Mouse (Mus musculus) CH12.LX (cell line): ENCODE results near the gene Ppox. TPM values are rescaled to one million over a fixed set of nuclear protein-coding genes. Genes with fewer than 3 reads are reported as not detected.
A peak's percentile ranks its signal among the peaks of the same experiment; 100 is the strongest.

Experiments used
- DNase-seq: peaks from one replicate; pipeline ENCODE4 v3.0.0-alpha.2; 2013; ENCODE audit errors: extremely low read depth
- H3K27ac ChIP-seq: 2 replicates; pipeline ENCODE4 v1.5.1; 2012; ENCODE audit warnings: low read depth, mild to moderate bottlenecking, control low read depth, moderate library complexity; ENCODE audit not compliant: insufficient read depth
- H3K27me3 ChIP-seq: replicated peaks from 2 replicates; pipeline ENCODE3; 2012; ENCODE audit warnings: inconsistent platforms
- H3K36me3 ChIP-seq, 2 experiments: replicated peaks in 1 of 2; 2 replicates each; pipeline versions ENCODE3 to v1.6.1; 2012; ENCODE audit warnings: inconsistent platforms in 1 of 2, low read length in 1 of 2, mild to moderate bottlenecking in 1 of 2, mixed read lengths in 1 of 2, moderate library complexity in 1 of 2; ENCODE audit not compliant: control insufficient read depth in 1 of 2, insufficient read depth in 1 of 2
- H3K4me1 ChIP-seq, 2 experiments: 2 replicates each; pipeline ENCODE4 v1.6.1; 2012; ENCODE audit warnings: inconsistent platforms in 1 of 2, moderate library complexity in 1 of 2; ENCODE audit not compliant: insufficient read depth in 2 of 2, control insufficient read depth in 1 of 2
- H3K4me2 ChIP-seq: 2 replicates; pipeline ENCODE4 v1.6.1; 2012; ENCODE audit warnings: low read depth, mild to moderate bottlenecking, control low read depth; ENCODE audit not compliant: poor library complexity, insufficient read depth, severe bottlenecking
- H3K4me3 ChIP-seq, 3 experiments: fragments of 150-350 bp in 1 of 3; sonication (generic) in 1 of 3; replicated peaks in 1 of 3; 2 replicates each; pipeline versions ENCODE3 to v1.5.1; 2011 to 2012; ENCODE audit warnings: low read depth in 2 of 3, low read length in 2 of 3, mild to moderate bottlenecking in 2 of 3, moderate library complexity in 2 of 3, control low read depth in 1 of 3, improper control_type of control experiment in 1 of 3, inconsistent platforms in 1 of 3, mixed read lengths in 1 of 3; ENCODE audit not compliant: poor library complexity in 1 of 3
- H3K79me2 ChIP-seq: replicated peaks from 2 replicates; pipeline ENCODE4 v1.6.1; 2012; ENCODE audit warnings: mild to moderate bottlenecking, moderate library complexity; ENCODE audit not compliant: control insufficient read depth, poor library complexity, insufficient read depth, severe bottlenecking; ENCODE audit errors: extremely low read depth
- H3K9ac ChIP-seq: 2 replicates; pipeline ENCODE4 v1.6.1; 2012; ENCODE audit warnings: low read depth, mild to moderate bottlenecking, control low read depth, moderate library complexity; ENCODE audit not compliant: insufficient read depth
- H3K9me3 ChIP-seq: replicated peaks from 2 replicates; pipeline ENCODE3; 2012; ENCODE audit warnings: low read length, inconsistent platforms, mixed read lengths
- BHLHE40 ChIP-seq: IDR thresholded peaks from 2 replicates; pipeline ENCODE4 v1.6.1; 2011; ENCODE audit warnings: mild to moderate bottlenecking, low read depth, low read length, improper control_type of control experiment
- CHD1 ChIP-seq: IDR thresholded peaks from 2 replicates; pipeline ENCODE4 v1.6.1; 2012; ENCODE audit warnings: low read depth, low read length, improper control_type of control experiment, inconsistent platforms
- CHD2 ChIP-seq: IDR thresholded peaks from 2 replicates; pipeline ENCODE4 v1.6.1; 2011; ENCODE audit warnings: low read length, improper control_type of control experiment
- E2F4 ChIP-seq: IDR thresholded peaks from 2 replicates; pipeline ENCODE4 v1.6.1; 2011; ENCODE audit warnings: low read depth, low read length, improper control_type of control experiment; ENCODE audit not compliant: insufficient replicate concordance
- ELF1 ChIP-seq: IDR thresholded peaks from 2 replicates; pipeline ENCODE4 v1.6.1; 2014; ENCODE audit warnings: low read depth, mild to moderate bottlenecking, inconsistent platforms, low read length, improper control_type of control experiment
- ETS1 ChIP-seq: conservative IDR thresholded peaks from 2 replicates; pipeline ENCODE4 v1.6.1; 2012; ENCODE audit warnings: low read depth, mild to moderate bottlenecking, inconsistent platforms, low read length, improper control_type of control experiment, moderate library complexity
- IRF4 ChIP-seq: IDR thresholded peaks from 2 replicates; pipeline ENCODE4 v1.6.1; 2014; ENCODE audit warnings: low read depth, mild to moderate bottlenecking, inconsistent platforms, low read length, improper control_type of control experiment
- MAFK ChIP-seq: IDR thresholded peaks from 2 replicates; pipeline ENCODE4 v1.6.1; 2011; ENCODE audit warnings: low read length, improper control_type of control experiment; ENCODE audit not compliant: insufficient replicate concordance
- MAX ChIP-seq: IDR thresholded peaks from 2 replicates; pipeline ENCODE4 v1.6.1; 2011; ENCODE audit warnings: low read length, improper control_type of control experiment
- MAZ ChIP-seq: IDR thresholded peaks from 2 replicates; pipeline ENCODE4 v1.6.1; 2012; ENCODE audit warnings: low read depth, mild to moderate bottlenecking, inconsistent platforms, low read length, improper control_type of control experiment, moderate library complexity
- MYC ChIP-seq: IDR thresholded peaks from 2 replicates; pipeline ENCODE4 v1.6.1; 2011; ENCODE audit warnings: low read depth, mild to moderate bottlenecking, improper control_type of control experiment, low read length
- NRF1 ChIP-seq: IDR thresholded peaks from 2 replicates; pipeline ENCODE4 v1.6.1; 2014; ENCODE audit warnings: low read depth, mild to moderate bottlenecking, inconsistent platforms, low read length, improper control_type of control experiment, moderate library complexity
- PAX5 ChIP-seq: IDR thresholded peaks from 2 replicates; pipeline ENCODE4 v1.6.1; 2012; ENCODE audit warnings: low read length, inconsistent platforms, mixed read lengths
- RAD21 ChIP-seq: IDR thresholded peaks from 2 replicates; pipeline ENCODE4 v1.6.1; 2011; ENCODE audit warnings: low read depth, mild to moderate bottlenecking, low read length, improper control_type of control experiment, moderate library complexity
- SIN3A ChIP-seq: IDR thresholded peaks from 2 replicates; pipeline ENCODE4 v1.6.1; 2012; ENCODE audit warnings: low read length, improper control_type of control experiment, inconsistent platforms
- SMC3 ChIP-seq: IDR thresholded peaks from 2 replicates; pipeline ENCODE4 v1.6.1; 2011; ENCODE audit warnings: low read depth, low read length, improper control_type of control experiment
- UBTF ChIP-seq: IDR thresholded peaks from 2 replicates; pipeline ENCODE4 v1.6.1; 2012; ENCODE audit warnings: low read depth, mild to moderate bottlenecking, inconsistent platforms, low read length, improper control_type of control experiment, moderate library complexity
- USF2 ChIP-seq: conservative IDR thresholded peaks from 2 replicates; pipeline ENCODE4 v1.6.1; 2011; ENCODE audit warnings: low read depth, low read length, improper control_type of control experiment
- ZMIZ1 ChIP-seq: IDR thresholded peaks from 2 replicates; pipeline ENCODE4 v1.6.1; 2012; ENCODE audit warnings: low read depth, mild to moderate bottlenecking, inconsistent platforms, low read length, improper control_type of control experiment
- ZNF384 ChIP-seq: IDR thresholded peaks from 2 replicates; pipeline ENCODE4 v1.6.1; 2012; ENCODE audit warnings: low read depth, low read length, improper control_type of control experiment, inconsistent platforms
- dilution Hi-C: fragments of 300-500 bp; cut with MboI; formaldehyde crosslinking; loops from 2 replicates; pipeline ENCODE4 v1.14.3; 2020; ENCODE audit warnings: low sequenced_read_pairs; ENCODE audit not compliant: extremely low pct_unique_long_range_greater_than_20kb, extremely low pct_ligation_motif_present
- in situ Hi-C: fragments of 300-500 bp; cut with MboI; formaldehyde crosslinking; loops from 3 replicates; pipeline ENCODE4 v1.14.3; 2019; ENCODE audit warnings: low sequenced_read_pairs, low pct_ligation_motif_present, low pct_unique_long_range_greater_than_20kb, mixed read lengths
- polyA plus RNA-seq: library from polyadenylated mRNA; unstranded; fragments of >175 nt; gene quantifications from 2 replicates; pipeline ENCODE4 v1.2.1, GENCODE M21; 2012; ENCODE audit warnings: low read depth; ENCODE audit not compliant: insufficient read length
- total RNA-seq, 2 experiments: library from RNA; depleted of rRNA; stranded (reverse); fragments of 300-350 nt in 1 of 2; fragments of >200 nt in 1 of 2; gene quantifications; 2 replicates each; pipeline ENCODE4 v1.2.3; 2012 to 2014

Gene Ppox
- total and polyA plus RNA-seq, 3 experiments: 10.5 to 15.1 (median 13.6) TPM

DNA sequence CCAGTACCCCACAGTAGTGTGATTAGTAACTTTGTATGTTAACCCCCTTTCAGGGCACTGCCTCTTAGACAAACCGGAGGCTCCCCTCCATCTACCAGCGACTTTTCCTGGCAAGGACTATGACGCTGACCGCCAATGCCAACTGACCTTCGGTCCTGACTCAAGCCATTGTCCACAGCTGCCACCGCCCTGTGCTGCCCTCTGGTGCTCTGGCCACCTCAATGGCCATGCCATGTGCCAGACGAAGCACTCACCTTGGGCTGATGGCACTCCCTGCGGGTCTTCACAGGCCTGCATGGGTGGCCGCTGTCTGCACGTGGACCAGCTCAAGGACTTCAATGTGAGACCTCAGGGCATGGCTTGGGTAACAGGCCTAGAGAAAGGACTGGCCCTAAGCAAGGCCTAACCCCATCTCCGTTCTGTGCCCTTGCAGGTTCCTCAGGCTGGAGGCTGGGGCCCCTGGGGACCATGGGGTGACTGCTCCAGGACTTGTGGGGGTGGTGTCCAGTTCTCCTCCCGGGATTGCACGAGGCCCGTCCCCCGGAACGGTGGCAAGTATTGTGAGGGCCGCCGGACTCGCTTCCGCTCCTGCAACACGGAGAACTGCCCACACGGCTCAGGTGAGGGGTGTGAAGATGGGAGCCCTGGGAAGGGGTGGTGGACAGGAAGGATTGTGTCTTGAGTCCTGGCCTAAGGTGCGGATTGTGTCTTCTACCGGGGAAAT, 24.7 kb downstream of the Ppox start:
- Histone ChIP-seq H3K36me3 (no peaks in the 10 kb centered on the region), H3K4me2 (no peak overlapping the region), H3K4me3 (no peak overlapping the region), H3K27ac (no peak overlapping the region), H3K4me1 (peaks cover 0 to 8% of the 10 kb centered on the region in 2 experiments; a peak in 1 of 4 replicates), H3K79me2 (no peaks in the 10 kb centered on the region), H3K27me3 (peaks cover 48% of the 10 kb centered on the region), H3K9me3 (peaks cover 3% of the 10 kb centered on the region), H3K9ac (no peak overlapping the region)
- dilution Hi-C loops: no loop called here
- no peak for TF ChIP-seq ZNF384
- TF ChIP-seq SIN3A: no peak
- no peak for TF ChIP-seq MAZ
- TF ChIP-seq ZMIZ1: no peak
- no peak for TF ChIP-seq CHD1
- TF ChIP-seq USF2: no peak
- TF ChIP-seq SMC3: peak; percentile 11; the same call in 1 of the 2 replicates
- TF ChIP-seq ETS1: no peak
- in situ Hi-C loops: no loop called here
- DNase-seq: no peak

DNA sequence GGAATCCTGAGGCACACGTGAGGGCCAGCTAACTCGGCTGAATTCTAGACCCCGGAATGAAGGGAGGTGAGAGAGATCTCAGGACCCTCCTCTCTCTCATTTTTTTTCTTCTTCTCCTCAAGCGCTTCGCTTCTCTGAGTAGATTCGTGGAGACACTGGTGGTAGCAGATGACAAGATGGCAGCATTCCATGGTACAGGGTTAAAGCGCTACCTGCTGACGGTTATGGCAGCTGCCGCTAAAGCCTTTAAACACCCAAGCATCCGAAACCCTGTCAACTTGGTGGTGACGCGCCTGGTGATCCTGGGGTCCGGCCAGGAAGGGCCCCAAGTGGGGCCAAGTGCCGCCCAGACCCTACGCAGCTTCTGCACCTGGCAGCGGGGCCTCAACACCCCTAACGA, 28.6 kb downstream of the Ppox start:
- Histone ChIP-seq H3K4me2 (no peak overlapping the region), H3K9ac (no peak overlapping the region), H3K27me3 (peaks cover 20% of the 10 kb centered on the region), H3K4me3 (no peak overlapping the region), H3K27ac (no peak overlapping the region), H3K79me2 (no peaks in the 10 kb centered on the region), H3K4me1 (peaks cover 17 to 34% of the 10 kb centered on the region in 2 experiments), H3K9me3 (peaks cover 3% of the 10 kb centered on the region), H3K36me3 (no peaks in the 10 kb centered on the region)
- in situ Hi-C loops: loop anchor here (5.0 kb wide), 1 partner anchor 35 kb away; no protein-coding TSS in a partner anchor
- TF ChIP-seq UBTF: no peak
- no peak for TF ChIP-seq MAX
- TF ChIP-seq ZNF384: no peak
- no peak for TF ChIP-seq ELF1
- TF ChIP-seq MAFK: no peak
- TF ChIP-seq PAX5: no peak
- no peak for TF ChIP-seq RAD21
- no peak for TF ChIP-seq NRF1
- no peak for TF ChIP-seq CHD2
- TF ChIP-seq MYC: no peak
- no peak for TF ChIP-seq E2F4
- TF ChIP-seq IRF4: no peak
- no peak for TF ChIP-seq SMC3
- no peak for TF ChIP-seq BHLHE40
- TF ChIP-seq CHD1: no peak
- TF ChIP-seq ZMIZ1: no peak
- DNase-seq: no peak
- dilution Hi-C loops: no loop called here
